Mouse (Mus musculus): ENCODE measurements at regions not wholly inside any gene's neighbourhood (a gene's known extent, or its start where the extent isn't known, plus 50 kb on each side); places are given as distances from the start of the nearest gene placed in this dataset.

DNA sequence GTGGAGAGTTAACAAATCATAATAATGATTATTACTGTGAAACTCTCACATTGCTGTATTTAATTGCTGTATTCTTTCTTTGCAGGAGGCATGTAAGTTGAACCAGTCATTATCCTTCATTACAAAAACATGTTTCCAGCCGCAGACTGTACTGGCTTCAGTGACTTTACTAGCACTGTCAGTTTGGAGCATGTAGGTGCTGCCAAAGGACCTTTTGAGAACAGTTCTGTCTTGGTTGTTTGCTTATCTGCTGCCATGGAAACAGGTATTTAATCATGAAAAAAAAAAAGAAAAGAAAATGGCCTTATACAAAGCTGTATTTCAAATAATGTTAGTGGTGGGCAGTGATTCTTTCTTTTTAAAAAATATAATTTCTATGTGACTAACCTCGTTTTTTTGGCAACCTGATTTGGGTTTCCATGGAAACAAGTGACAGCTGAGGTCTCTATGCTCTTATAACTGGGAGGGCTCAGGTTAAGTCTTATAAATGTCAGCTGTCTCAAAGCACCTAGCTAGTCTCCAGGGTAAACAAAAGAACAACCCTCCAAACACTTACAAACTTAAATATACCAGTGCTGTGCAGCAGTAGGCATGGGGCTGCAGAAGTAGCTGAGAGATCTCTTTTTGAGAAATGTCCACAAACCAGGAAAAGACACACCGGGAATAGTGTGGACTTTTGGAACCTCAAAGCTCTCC, 121.2 kb upstream of the D16Ertd472e start:
- TF ChIP-seq CTCF (IDR thresholded peaks at IDR 0.05; ENCODE audit: low read depth, low read length): no peak
- TF ChIP-seq EP300 (IDR thresholded peaks at IDR 0.05; ENCODE audit: insufficient read depth, low read depth, low read length): no peak
- TF ChIP-seq POLR2A (IDR thresholded peaks at IDR 0.05; ENCODE audit: insufficient read depth, low read length): no peak

All from ES-Bruce4 (cell line).